12 mouse cellular contexts compared by ENCODE assay signal in genomic region chr17:8389790-8390095, GRCm38 (mm10). TPM values are rescaled to one million over a fixed set of nuclear protein-coding genes. Genes with fewer than 3 reads are reported as not detected.
A peak's percentile ranks its signal among the peaks of the same experiment; 100 is the strongest.
DNase-seq lines count a peak whose midpoint lies in the region; ATAC-seq and TF ChIP-seq lines count a peak whose summit lies in the region.
"Had no signal": no experiment of that assay in that cellular context is flagged by ENCODE, and none has a peak within 500 bp of the region (broad histone marks: within the 10 kb centered on the region; RNA-seq: fewer than 3 reads in every experiment).

No protein-coding gene starts in this region.

- peak overlapping the region; percentile 41 for H3K4me2 ChIP-seq in heart, embryonic 14.5 days (ENCODE audit: low read length)
- no peak overlapping the region for H3K4me2 ChIP-seq in lung, postnatal 0 days (replicated peaks; ENCODE audit: low read depth, low read length)
- H3K4me2 ChIP-seq in hindbrain, embryonic 14.5 days (replicated peaks), result peak overlapping the region; percentile 48
- peak overlapping the region; percentile 50 for H3K4me2 ChIP-seq in neural tube, embryonic 14.5 days (ENCODE audit: low read depth, low read length)
- H3K4me2 ChIP-seq: liver, embryonic 13.5 days had no signal

- WGBS in heart, embryonic 14.5 days, result 4% methylated on average over 10 of the region's 10 CpGs
- WGBS in lung, postnatal 0 days, result 9% methylated on average over 10 of the region's 10 CpGs
- 6% methylated on average over 10 of the region's 10 CpGs for WGBS in hindbrain, embryonic 14.5 days
- 4% methylated on average over 10 of the region's 10 CpGs for WGBS in neural tube, embryonic 14.5 days

- intact Hi-C loops in heart, postnatal 25 days (cut with DNase I), result no loop called here

- H3K4me3 ChIP-seq in heart, embryonic 14.5 days (ENCODE audit: control insufficient read depth in 1 of 2, insufficient read depth in 1 of 2, low read depth in 1 of 2, low read length in 2 of 2), result peak overlapping the region in 1 of 2 experiments; percentile 25; a peak in 2 of 4 replicates
- no peak overlapping the region for H3K4me3 ChIP-seq in lung, postnatal 0 days (ENCODE audit: low read depth, low read length)
- H3K4me3 ChIP-seq in hindbrain, embryonic 14.5 days (replicated peaks; ENCODE audit: low read length), result peak overlapping the region; percentile 31; the same call in 1 of the 2 replicates
- no peak overlapping the region; the same call in 1 of the 2 replicates for H3K4me3 ChIP-seq in neural tube, embryonic 14.5 days (ENCODE audit: low read depth, low read length)
- H3K4me3 ChIP-seq: liver, embryonic 13.5 days had no signal

- H3K27me3 ChIP-seq in heart, embryonic 14.5 days (ENCODE audit: control insufficient read depth, insufficient read depth, low read length), result peaks cover 48% of the 10 kb centered on the region
- peaks cover 8% of the 10 kb centered on the region for H3K27me3 ChIP-seq in lung, postnatal 0 days (replicated peaks; ENCODE audit: insufficient read depth, low read length)
- peaks cover 45% of the 10 kb centered on the region for H3K27me3 ChIP-seq in hindbrain, embryonic 14.5 days (ENCODE audit: control insufficient read depth, insufficient read depth, low read length)
- H3K27me3 ChIP-seq in neural tube, embryonic 14.5 days (ENCODE audit: control insufficient read depth, insufficient read depth, low read length), result peaks cover 11% of the 10 kb centered on the region; the same call in 1 of the 2 replicates

- ATAC-seq in heart, embryonic 14.5 days (ENCODE audit: insufficient number of reproducible peaks, insufficient read depth, low FRiP score, low read depth), result no peak
- ATAC-seq in lung, postnatal 0 days, result no peak
- ATAC-seq in hindbrain, embryonic 14.5 days (ENCODE audit: low FRiP score), result no peak
- no peak for ATAC-seq in neural tube, embryonic 14.5 days (ENCODE audit: low read depth)

- no peak overlapping the region for H3K9ac ChIP-seq in heart, embryonic 14.5 days (ENCODE audit: low read length)
- no peak overlapping the region for H3K9ac ChIP-seq in lung, postnatal 0 days (replicated peaks; ENCODE audit: low read depth)
- no peak overlapping the region for H3K9ac ChIP-seq in hindbrain, embryonic 14.5 days
- no peak overlapping the region for H3K9ac ChIP-seq in neural tube, embryonic 14.5 days (replicated peaks; ENCODE audit: low read depth, low read length)
- H3K9ac ChIP-seq: embryonic facial prominence, embryonic 15.5 days; liver, embryonic 13.5 days had no signal

- no peak for TF ChIP-seq EP300 in lung, postnatal 0 days (IDR thresholded peaks at IDR 0.05)

- TF ChIP-seq CTCF in lung, postnatal 0 days (IDR thresholded peaks at IDR 0.05), result peak; percentile 19; the same call in 1 of the 2 replicates

- H3K9me3 ChIP-seq in heart, embryonic 14.5 days (ENCODE audit: control insufficient read depth, low read length), result no peaks in the 10 kb centered on the region
- H3K9me3 ChIP-seq in lung, postnatal 0 days (ENCODE audit: low read length), result no peaks in the 10 kb centered on the region
- H3K9me3 ChIP-seq in hindbrain, embryonic 14.5 days (ENCODE audit: control insufficient read depth, low read length), result no peaks in the 10 kb centered on the region
- no peaks in the 10 kb centered on the region for H3K9me3 ChIP-seq in neural tube, embryonic 14.5 days (ENCODE audit: control insufficient read depth, low read length)
- H3K9me3 ChIP-seq: embryonic facial prominence, embryonic 15.5 days; liver, embryonic 13.5 days had no signal

- no peak for DNase-seq in heart, postnatal 25 days (ENCODE audit: low spot score)
- DNase-seq in lung, postnatal 0 days (ENCODE audit: low spot score), result no peak
- DNase-seq in lung, postnatal 25 days (ENCODE audit: low spot score), result no peak
- no peak for DNase-seq in hindbrain, embryonic 14.5 days (ENCODE audit: low spot score)
- no peak for DNase-seq in cerebellum, adult 8-10 months
- no peak for DNase-seq in layer of hippocampus, adult 9-10 months (ENCODE audit: low spot score)
- DNase-seq: gastrocnemius, postnatal 25 days; liver, embryonic 13.5 days had no signal

- H3K4me1 ChIP-seq in heart, embryonic 14.5 days (ENCODE audit: control insufficient read depth in 2 of 2, insufficient read depth in 2 of 2, low read length in 2 of 2), result peaks cover 0 to 2% of the 10 kb centered on the region in 2 experiments; a peak in 1 of 4 replicates
- no peaks in the 10 kb centered on the region for H3K4me1 ChIP-seq in lung, postnatal 0 days (ENCODE audit: insufficient read depth, low read depth, low read length)
- peaks cover 8% of the 10 kb centered on the region; the same call in 1 of the 2 replicates for H3K4me1 ChIP-seq in hindbrain, embryonic 14.5 days (replicated peaks; ENCODE audit: control insufficient read depth, insufficient read depth, low read length)
- peaks cover 6% of the 10 kb centered on the region for H3K4me1 ChIP-seq in neural tube, embryonic 14.5 days (ENCODE audit: control insufficient read depth, insufficient read depth, low read length)
- H3K4me1 ChIP-seq: liver, embryonic 13.5 days had no signal

- H3K27ac ChIP-seq in heart, embryonic 14.5 days (replicated peaks in 1 of 2; ENCODE audit: control insufficient read depth in 1 of 2, insufficient read depth in 1 of 2, low read depth in 2 of 2, low read length in 2 of 2), result no peak overlapping the region
- no peak overlapping the region for H3K27ac ChIP-seq in lung, postnatal 0 days (ENCODE audit: low read length)
- H3K27ac ChIP-seq in hindbrain, embryonic 14.5 days, result no peak overlapping the region
- no peak overlapping the region for H3K27ac ChIP-seq in neural tube, embryonic 14.5 days (ENCODE audit: low read depth, low read length)
- H3K27ac ChIP-seq: embryonic facial prominence, embryonic 15.5 days; liver, embryonic 13.5 days had no signal

- no peaks in the 10 kb centered on the region for H3K36me3 ChIP-seq in heart, embryonic 14.5 days (ENCODE audit: control insufficient read depth, insufficient read depth, low read length)
- H3K36me3 ChIP-seq in lung, postnatal 0 days (ENCODE audit: insufficient read depth, low read length), result no peaks in the 10 kb centered on the region
- no peaks in the 10 kb centered on the region for H3K36me3 ChIP-seq in hindbrain, embryonic 14.5 days (replicated peaks; ENCODE audit: control insufficient read depth, insufficient read depth)
- H3K36me3 ChIP-seq in neural tube, embryonic 14.5 days (ENCODE audit: control insufficient read depth, insufficient read depth, low read length), result no peaks in the 10 kb centered on the region
- H3K36me3 ChIP-seq: embryonic facial prominence, embryonic 15.5 days; liver, embryonic 13.5 days had no signal

RNA-seq across cellular contexts. Expression of gene T2, which starts 34.0 kb away (rescaled TPM):
- polyA plus RNA-seq in heart, embryonic 14.5 days (2014; fragmentation: Nextera tagmentation; extraction: Ambion mirVana), result 1.6 and 2.5 TPM in 2 replicates
- total RNA-seq in heart, postnatal 25 days (2021), result under 1 TPM; 0.31 to 0.47 TPM
- 0.93 and 1.3 TPM in 2 replicates for polyA plus RNA-seq in lung, postnatal 0 days (2015; fragmentation: Nextera tagmentation; extraction: Ambion mirVana)
- polyA plus RNA-seq in hindbrain, embryonic 14.5 days (2014; fragmentation: Nextera tagmentation; extraction: Ambion mirVana), result 0.31 and 0.53 TPM in 2 replicates
- polyA plus RNA-seq in neural tube, embryonic 14.5 days (2014; fragmentation: Nextera tagmentation; extraction: Ambion mirVana), result 0.81 and 0.96 TPM in 2 replicates
- total RNA-seq: gastrocnemius, postnatal 25 days had no signal

RNA-seq across cellular contexts. Expression of gene T, which starts 44.5 kb away (rescaled TPM):
- 0.28 and 0.38 TPM in 2 replicates for polyA plus RNA-seq in heart, embryonic 14.5 days (2014; fragmentation: Nextera tagmentation; extraction: Ambion mirVana)
- total RNA-seq in heart, postnatal 25 days (2021), result not detected
- not detected in 2 replicates for polyA plus RNA-seq in lung, postnatal 0 days (2015; fragmentation: Nextera tagmentation; extraction: Ambion mirVana)
- 0.22 and 0.27 TPM in 2 replicates for polyA plus RNA-seq in hindbrain, embryonic 14.5 days (2014; fragmentation: Nextera tagmentation; extraction: Ambion mirVana)
- 0.37 and 0.44 TPM in 2 replicates for polyA plus RNA-seq in neural tube, embryonic 14.5 days (2014; fragmentation: Nextera tagmentation; extraction: Ambion mirVana)
- total RNA-seq: gastrocnemius, postnatal 25 days had no signal
- polyA plus RNA-seq: large intestine, adult 2 months; liver, embryonic 13.5 days had no signal

RNA-seq across cellular contexts. Expression of gene Prr18, which starts 52.5 kb away (rescaled TPM):
- polyA plus RNA-seq in heart, embryonic 14.5 days (2014; fragmentation: Nextera tagmentation; extraction: Ambion mirVana), result 0.08 TPM in 1 of 2 replicates, not detected in the other
- under 1 TPM; 0.25 to 0.44 TPM for total RNA-seq in heart, postnatal 25 days (2021)
- 7.6 and 7.7 TPM in 2 replicates for polyA plus RNA-seq in lung, postnatal 0 days (2015; fragmentation: Nextera tagmentation; extraction: Ambion mirVana)
- polyA plus RNA-seq in hindbrain, embryonic 14.5 days (2014; fragmentation: Nextera tagmentation; extraction: Ambion mirVana), result 20.9 and 22.7 TPM in 2 replicates
- 17.0 and 20.6 TPM in 2 replicates for polyA plus RNA-seq in neural tube, embryonic 14.5 days (2014; fragmentation: Nextera tagmentation; extraction: Ambion mirVana)
